Mouse (Mus musculus) gastrocnemius, postnatal 25 days (tissue): ENCODE results near the gene 5830473C10Rik. TPM values are rescaled to one million over a fixed set of nuclear protein-coding genes. Genes with fewer than 3 reads are reported as not detected.
"Not testable (repeated sequence)": the region's sequence is repeated elsewhere in the genome, so short reads cannot be mapped to it uniquely, and the experiment has no call there.

ENCODE experiments used
- DNase-seq: peaks from one replicate; pipeline ENCODE4 v3.0.0; 2022
- total RNA-seq, 2 experiments: library from RNA; stranded (reverse); gene quantifications; 1 replicate in 1 of 2; 2 replicates in 1 of 2; pipeline ENCODE4 v1.2.3; 2021

5830473C10Rik gene
- total RNA-seq, 2 experiments from 2014 or later = not detected

DNA sequence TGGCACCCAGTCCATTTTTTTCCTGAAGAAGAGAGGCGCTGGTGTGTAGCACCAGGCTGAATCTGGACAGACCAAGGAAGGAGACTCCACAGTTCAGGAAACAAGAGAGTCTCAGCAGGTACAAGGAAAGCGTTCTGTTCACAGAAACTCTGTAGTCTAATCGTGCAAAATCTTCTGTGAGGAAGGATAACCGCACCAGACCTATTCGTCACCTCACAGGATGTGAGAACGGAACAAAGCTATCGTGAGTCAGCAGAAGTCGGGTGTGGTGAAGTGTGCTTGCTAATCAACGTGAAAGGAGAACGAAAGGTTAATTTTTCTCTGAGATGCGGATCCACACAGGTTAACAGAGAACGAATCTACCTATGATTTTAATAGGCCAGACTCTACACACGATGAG is 34.0 kb downstream of the 5830473C10Rik start:
- no peak for DNase-seq

DNA sequence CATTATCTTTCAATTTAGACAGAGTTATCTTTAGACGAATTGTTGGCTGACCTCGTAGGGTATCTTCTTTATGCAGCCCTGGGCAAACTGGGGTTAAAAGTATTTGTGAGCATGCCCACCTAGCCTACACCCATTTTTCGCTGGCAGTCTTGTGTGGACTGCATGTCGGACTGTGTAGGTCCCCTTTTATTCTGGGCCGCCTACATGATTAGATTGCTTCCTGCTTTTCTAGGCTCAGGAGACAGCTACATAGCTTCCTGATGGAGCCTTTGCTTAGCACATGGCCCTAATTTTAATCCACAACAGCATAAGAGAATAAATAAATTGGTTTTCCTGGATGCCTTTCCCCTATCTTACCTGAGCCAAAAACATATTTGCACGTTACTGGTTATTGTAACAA is 35.2 kb downstream of the 5830473C10Rik start:
- DNase-seq = no peak

DNA sequence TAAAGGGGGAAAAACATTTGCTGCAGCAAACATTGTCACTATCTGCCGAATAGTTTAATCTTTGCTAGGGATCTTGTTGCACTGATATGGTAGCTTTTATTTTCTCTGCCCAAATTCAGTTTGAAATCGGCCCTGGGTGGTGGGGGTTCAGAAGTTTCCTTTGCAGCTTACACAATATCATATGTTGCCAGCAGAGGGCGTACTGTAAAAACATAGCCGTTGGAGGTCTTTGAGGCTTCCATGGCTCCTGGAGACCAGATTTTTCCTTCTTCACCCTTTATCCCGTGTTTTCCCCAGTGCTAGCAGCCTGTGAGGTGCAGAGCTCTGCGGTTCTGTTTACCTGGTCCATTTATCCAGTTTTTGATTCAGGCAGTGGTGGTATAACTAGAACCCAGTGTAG is 40.6 kb downstream of the 5830473C10Rik start:
- no peak for DNase-seq

DNA sequence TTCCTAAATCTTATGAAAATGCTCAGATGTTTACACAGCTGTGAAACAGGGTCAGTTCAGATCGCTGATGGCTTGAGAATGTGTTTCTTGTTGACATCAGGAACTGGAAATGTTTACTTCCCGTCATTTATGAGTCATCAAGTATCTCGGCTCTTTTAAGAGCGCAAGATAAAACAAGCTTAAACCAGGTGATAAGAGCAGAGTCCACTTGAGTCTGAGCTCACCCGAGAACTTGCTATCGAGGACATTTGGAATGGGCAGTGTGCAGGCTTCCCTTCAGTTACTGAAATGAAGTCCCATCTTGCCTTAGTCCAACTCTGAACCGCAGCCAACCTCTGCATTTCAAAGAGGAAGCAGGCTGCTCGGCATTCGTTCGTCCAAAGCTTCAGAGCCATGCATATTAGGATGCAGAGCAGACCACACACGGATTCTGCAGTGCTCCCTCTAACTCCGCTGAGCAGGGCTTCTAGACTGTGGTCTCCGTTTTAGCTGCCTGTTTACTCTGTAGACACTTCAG is 42.6 kb downstream of the 5830473C10Rik start:
- no peak for DNase-seq

DNA sequence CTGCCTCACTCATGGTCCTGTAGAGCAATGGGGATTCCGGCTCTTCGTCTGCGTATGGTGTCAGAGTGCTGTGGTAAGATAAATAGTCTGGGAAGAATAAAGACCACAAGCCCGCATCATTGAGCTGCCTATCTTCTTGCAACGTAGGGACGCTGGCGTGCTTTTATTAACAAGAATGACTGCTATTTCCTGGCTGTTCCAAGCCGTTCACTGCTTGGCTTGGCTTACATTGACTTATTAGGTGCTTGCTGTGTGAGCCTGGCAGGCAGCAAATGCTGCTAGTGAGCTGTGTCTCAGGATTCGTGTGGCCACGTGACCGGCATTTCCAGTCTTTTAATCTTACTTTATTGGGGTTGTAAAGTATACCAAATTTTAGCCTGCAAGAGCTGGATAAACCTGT is 48.0 kb downstream of the 5830473C10Rik start:
- DNase-seq = no peak

DNA sequence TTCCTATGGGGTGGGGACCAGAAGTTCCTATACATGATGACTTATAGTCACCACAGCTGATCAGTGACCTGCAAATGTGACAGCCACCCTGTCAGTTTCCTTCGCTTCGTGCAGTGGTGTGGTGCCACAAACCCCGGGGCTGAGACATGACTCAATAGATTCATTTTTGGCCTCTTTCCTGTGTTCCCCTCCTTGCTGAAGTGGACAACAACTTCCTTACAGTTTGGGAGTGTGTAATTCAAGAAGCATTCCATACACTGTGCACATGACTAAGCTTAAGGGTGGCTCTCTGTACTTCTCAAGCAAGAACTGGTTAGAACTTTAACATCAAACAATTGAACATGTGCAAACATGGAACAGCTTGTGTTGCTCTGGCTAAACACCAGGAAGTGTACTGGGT is 50.5 kb downstream of the 5830473C10Rik start:
- no peak for DNase-seq

DNA sequence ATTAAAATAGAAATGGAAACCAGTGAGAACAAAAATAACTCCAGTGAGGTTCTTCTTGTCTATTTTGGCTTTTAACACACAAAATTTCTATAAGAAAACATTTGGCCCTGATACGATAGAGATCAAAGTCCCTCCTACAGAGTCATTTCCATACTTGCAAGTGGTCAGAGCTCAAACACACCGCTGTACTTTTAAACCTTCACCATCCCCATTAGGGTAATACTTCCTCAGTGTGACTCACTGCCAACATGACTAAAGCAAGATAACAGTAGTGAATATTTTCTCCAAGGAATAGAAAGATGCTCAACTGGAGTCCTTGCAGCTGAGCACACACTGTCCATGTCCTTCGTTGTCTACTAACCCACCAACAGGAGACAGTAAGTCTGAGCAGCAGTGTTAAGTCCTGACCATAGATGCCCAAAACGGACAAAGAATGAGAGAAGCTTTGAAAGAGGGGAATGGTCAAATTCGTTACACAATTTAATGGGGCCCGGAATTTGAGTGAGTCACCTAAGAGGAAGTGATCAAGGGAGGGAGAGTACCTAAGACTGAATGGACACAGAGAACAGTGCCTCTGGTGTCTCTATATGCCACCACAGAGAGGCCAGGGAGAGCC is 51.2 kb downstream of the 5830473C10Rik start:
- DNase-seq = no peak

DNA sequence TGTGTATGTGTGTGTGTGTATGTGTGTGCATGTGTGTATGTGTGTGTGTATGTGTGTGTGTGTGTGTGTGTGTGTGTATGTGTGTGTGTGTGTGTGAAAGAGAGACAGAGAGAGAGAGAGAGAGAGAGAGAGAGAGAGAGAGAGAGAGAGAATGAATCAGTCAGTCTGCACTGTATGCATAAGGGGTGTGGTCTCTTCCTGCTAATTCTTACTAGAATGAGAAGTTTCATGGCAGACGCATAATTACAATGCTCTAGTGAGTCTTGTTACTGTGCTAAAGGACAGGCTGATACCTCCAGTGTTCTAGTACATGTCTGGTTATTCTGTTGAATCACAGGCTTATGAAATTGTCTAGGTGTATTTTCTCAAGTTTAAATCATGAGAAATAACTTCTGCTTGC is 51.8 kb downstream of the 5830473C10Rik start:
- DNase-seq = not testable (repeated sequence)

DNA sequence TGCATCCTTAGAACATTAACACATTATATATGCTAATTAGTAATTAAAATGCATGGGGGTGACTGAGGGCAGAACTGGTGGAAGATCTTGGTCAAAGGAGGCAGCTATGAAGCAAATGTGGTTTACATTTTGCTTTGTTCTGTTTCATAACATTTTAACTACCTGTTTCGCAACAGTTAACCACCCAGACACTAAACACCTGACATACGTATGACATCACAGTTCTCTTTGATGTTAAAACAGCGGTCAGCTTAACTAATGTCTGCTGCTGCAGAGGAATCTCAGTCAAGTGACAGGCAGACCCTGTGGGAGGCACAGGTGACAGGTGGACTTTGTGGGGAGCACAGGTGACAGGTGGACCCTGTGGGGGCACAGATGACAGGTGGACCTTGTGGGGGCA is 57.0 kb downstream of the 5830473C10Rik start:
- DNase-seq = no peak

DNA sequence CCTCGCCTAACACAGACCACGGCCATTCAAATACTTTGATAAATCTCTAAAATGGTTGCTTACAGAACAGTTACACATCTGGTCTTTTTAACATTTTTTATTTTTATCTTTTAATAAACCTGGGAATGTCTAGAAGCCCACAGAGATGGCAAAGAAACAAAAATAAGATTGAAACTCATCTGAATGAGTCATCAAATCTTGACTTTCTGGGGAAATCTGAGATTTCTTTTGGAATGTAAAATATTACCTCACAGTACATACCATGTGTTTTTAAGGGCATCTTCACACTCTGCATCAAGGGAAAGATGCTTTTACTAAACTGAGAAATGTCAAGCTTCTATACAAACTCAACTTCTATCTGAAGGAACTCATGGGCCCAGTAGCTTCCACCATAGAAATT is 60.4 kb downstream of the 5830473C10Rik start:
- DNase-seq = no peak

DNA sequence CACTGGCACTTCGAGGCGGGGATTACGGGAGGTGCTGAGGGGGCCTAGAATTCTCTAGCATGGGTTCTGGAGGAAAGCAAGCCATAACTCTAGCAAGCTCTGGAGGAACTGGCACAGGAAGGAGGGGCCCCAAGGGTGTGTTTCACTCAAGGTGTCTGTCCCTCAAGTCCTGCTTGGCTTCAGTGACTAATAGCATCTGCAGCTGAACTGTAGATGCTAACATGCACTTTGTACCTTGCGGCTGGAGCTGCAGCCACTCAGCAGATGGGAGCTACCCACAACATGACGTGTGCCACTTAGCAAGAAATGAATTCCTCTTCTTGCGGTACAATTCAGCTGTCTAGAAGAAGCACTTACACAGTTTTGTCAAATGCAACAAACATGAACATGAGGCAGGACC is 60.8 kb downstream of the 5830473C10Rik start:
- no peak for DNase-seq

DNA sequence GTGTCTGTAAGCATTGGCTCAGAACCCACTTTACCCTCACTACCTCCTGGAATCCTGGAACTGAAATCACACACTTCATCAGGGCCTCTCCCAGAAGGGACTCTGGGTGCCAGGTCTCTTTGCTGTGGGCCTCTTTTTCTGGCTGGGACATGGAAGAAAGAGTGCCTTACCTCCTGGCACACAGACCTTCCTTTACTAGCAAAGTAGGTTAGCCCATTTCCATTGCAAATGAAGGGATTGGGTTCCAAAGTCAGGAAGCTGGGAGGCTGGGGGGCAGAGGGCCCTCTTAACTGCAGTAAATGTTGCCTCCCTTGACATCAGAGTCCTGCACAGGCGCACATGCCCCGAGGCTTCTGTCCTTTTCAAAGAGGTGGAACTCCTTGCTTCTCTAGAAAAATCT is 62.3 kb downstream of the 5830473C10Rik start:
- DNase-seq = no peak

DNA sequence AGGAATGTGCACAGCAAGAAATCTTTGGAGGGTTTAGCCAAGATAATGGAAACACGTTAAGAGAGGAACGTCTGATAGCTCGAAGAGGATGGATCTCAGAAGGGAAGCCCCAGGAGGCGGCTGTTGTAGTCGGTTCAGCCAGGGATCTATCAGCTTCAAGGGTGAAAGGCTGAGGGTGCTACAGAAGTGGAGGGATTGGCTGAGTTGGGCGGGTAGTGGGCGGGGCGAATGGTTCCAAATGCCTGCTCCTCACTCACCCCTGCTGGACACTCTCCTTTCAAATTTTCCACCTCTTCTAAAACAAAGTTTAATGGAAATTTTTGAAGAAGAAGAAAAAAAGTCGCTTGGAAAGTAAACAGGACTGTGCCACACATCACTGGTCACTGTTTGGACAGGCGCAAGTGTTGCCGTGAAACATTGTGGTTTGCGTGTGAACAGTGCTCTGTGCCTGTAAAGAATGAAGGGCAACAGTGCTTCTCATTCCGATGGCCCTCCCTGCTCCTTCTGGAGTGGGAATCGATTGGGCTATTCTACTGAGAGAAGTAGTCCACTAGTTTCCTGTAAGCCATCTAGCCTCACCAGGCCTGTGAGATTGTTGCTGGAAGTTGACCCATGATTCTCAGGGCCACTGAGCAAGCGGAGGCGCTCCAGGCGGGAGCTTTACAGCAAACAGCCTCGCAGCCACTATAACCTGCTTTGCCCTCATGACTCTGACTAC is 64.0 kb downstream of the 5830473C10Rik start:
- no peak for DNase-seq

DNA sequence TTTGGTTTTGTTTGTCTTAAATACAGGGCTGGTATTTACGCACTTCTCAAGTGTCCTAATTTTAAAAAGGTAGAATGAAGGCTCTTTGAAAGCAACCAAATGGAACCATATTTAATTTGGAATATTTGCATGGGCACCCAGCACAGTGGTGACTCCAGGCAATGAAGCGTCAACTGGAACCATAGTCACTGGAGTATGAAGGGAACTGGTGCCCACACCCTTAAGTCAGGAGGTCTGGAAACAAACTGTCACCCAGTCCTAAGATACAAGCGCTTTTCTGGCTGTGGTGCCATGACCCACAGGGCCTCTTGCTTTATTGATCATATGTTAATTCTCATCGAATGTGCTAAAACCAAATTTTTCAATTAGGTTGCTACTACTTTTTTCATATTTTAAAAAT is 66.5 kb downstream of the 5830473C10Rik start:
- no peak for DNase-seq

DNA sequence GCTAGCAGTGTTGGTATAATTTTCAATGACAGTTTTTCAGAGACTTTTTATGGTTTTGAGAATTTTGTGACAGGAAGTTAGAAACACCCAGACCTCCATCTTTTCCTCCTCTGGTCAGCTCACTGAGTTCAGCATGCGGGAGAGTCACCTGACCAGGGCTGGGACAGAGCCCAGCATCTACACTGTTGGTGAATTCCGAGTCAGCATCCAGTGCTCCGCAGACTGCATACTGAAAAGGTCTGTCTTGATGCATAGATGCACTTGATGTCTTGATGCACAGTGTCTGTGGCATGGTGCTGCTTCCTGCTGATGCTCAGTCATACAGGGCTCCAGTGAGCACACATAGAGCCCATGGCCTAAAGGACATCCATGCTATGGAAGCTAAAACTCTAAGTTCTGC is 67.1 kb downstream of the 5830473C10Rik start:
- DNase-seq = no peak

DNA sequence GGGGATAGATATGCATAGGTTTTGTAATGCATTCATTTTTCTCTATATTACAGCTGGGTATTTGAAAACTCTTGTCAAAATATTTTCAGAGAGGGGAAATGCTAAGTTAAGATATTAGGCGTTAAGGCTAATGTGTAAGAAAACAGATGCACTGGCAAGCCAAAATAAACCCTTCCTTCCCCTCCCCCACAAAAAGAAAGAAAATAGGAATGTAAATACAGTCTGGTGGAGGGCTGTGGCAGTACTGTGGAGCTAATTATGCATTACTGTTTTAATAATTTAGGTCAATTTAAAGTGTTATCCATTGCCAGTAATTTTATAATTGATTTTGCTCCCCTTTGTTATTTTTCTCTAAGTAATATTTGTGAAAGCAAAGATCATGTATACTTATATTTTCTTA is 67.6 kb downstream of the 5830473C10Rik start:
- no peak for DNase-seq

DNA sequence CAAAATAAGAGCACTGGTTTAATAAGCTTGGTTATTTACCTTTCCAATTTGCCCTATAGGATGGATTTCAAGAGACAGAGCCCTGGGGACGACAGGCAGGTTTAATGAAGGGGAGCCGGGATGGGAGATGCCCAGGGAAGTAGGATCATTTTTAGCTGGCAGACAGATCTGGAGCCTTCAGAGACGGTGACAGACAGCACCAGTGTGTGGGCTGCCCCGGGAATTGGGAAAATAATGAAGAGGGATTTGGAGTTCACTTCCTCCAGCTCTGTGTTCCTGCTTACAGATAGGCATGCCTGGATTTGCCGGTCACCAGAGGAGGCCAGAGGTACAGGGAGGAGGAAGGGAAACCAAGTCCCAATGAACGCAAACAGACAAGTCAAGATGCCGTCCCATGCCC is 74.0 kb downstream of the 5830473C10Rik start:
- no peak for DNase-seq

DNA sequence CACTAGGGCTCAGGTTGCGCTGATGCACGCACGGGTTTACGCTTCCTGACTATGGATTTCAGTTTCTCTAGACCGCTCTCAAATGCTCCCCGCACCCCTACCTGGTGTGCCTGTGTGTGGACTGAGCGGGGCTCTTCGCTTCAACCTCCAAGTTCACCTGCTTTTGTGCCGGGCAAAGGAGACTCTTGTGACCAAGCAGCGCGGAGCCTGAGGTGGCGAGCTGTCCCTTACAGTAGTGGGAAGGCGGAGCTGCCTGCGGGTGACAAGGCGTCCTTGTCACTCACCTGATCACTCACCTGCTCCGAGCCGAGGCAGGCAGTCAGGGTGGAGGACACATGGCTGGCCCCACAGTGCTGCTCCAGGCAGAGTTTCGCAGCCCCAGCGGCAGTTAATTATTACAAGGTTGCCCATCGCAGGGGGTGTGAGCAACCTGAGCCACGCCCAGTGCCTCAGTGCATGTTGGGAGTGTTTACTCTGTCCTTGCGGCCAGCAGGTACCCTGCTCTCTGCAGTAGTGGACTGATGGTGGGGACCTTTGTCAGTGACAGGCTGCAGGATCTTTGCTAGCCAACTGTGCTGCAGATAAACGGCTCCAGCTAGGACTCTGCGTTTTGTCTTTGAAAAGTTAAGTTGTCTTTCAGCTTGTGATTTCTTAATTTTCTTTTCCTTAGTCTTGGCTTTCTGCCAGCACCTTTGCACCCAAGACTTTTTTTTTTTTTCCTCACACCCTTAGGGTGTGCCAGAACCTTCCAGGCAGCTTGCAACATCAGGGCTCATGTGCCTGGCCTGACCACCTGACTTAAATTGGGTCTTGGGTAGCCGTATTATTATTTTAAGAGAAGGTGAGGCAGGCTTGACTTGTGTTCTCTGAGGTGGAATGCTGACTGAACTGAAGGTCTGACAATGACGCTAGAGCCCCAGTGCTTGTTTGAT is 79.6 kb downstream of the 5830473C10Rik start, which contains the start of gene Rassf6:
Gene Rassf6, minus strand, starts transcription at position 372 of the 932 bp plus-strand sequence.
- no peak for DNase-seq

DNA sequence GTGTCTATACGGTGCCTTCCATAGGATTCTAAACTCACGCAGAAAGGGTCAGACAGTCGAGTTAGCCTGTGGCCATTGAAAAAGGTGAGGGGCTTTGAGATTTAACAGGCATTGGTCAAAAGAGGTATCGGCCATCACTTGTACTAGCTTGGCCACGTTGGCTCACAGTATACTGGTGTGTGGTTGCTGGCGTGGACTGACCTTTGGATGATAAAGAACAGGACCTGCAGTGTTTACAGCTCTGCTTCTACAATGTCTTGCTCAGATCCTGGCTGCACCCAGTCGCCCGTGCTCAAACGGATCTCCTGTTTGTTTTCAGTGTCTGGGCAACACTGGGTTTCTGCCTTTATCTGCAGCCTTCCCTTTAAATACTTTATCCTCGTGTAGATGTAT is 80.3 kb downstream of the 5830473C10Rik start:
- DNase-seq = no peak

DNA sequence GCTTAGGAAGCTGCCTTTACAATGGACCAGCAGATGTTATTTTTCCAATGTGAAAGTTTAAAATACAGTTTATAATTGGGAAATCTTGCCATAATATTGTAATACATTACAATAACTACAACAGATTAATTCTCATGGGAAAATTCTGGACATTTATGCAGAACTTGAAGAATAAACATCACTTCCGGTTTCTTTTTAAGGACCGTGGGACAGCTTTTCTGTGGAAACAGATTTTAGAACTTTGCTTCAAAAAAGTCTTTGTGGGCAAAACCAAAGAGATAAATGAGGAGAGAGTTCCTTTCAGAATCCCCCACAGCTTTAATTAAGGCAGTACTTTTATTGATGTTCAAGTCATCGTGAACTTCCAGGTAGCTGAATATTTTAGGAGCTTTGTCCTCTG is 84.7 kb downstream of the 5830473C10Rik start:
- DNase-seq = no peak

DNA sequence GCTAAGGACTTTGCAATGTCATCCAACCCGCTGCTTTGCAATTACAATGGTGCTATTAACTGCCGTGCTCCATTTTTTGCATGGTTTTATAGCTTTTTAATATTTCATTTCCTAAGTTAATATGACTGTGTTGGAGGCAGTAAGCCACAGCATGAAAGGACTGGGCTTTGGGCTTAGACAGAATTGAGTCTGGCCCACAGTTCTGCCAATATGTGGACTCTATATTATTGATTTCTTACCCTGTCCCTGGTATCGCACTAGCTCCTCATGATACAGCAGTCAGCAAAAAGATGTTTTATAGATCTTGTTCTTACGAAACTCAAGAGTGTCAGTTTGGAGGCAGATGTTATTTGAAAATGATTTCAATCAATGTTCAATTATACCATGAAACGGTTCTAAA is 85.5 kb downstream of the 5830473C10Rik start:
- no peak for DNase-seq
